Mouse (Mus musculus) right cerebral cortex, postnatal 25 days (tissue): Measurements from ENCODE around the gene Stk19.

Source experiments
- DNase-seq: peaks from one replicate; pipeline ENCODE4 v3.0.0; 2022

Stk19 gene

DNA sequence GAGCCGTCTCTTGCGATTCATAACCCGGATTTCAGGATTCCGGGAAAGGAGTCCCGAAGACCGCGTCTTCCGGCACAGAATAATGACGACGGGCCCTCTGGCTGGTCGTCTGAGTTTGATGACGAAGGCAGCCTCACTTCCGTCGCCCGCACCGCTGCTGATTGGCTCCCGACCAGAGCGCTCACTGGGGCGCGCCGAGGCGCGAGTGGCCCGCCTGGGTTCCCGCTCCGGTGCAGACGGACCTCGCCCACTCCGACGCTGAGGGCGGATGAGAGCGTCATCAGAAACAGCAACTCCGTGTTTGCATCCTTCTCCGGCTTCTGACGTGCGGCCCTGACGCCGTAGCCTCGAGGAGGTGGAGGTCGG, at the start of gene Stk19, which contains the start of gene Dxo:
Stk19 (minus strand) TSS at position 90 of the 366 bp plus-strand sequence.
Dxo (plus strand) TSS at position 164 of the 366 bp plus-strand sequence.
- DNase-seq = peak; percentile 98

DNA sequence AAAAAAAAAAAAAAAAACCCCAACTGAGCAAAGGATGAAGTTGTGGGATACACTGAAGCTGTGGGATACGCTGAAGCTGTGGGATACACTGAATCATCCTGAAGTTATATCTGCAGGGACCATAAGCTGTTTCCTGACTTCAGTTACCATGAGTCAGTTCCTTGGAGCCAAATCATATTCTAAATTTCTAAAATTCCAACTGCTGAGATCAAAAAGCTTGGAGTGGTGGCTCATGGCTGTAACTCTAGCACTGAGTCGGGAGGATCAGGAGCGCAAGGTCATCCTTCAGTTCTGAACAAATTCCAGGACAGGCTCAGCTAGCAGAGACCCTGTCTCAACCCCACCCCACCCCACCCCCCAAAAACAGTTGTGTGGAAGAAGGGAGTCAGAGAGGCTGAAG, 48.9 kb upstream of the Stk19 start:
- DNase-seq = no peak

DNA sequence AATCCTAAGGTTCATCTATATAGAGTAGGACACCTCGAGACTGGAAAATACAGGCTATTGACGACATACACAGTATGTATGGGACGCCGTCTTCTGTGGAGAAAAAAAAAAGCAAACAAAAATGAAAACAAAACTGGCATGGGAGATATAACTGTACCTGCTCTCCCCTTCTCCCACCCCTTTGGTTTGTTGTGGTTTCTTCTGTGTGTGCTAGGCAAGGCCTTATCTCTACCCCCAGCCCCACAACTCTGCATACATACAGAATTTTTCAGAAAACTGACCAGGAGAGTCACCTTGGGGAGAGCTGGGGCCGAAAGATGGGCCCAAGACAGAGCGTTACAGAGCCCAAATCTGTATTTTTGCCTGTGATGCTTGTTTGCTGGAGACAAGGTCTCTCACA, 48.0 kb upstream of the Stk19 start:
- no peak for DNase-seq

DNA sequence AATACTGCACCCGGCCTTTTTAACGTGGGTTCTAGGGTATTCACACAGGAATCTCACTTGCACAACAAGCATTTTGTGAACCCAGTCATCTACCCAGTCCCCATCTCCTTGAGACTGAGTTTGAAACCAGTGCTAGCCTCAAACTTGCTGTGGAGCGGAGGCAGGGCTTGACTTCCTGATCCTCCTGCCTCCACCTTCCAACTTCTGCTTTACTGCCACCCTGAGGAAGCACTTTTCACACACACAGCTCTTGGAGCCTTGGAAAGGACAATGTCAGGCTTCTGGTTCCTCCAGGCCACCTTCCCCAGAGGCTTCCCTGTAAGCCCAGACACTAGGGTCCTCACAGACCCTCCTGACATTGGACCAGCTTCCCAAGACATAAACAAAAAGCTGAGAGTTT, 46.6 kb upstream of the Stk19 start:
- no peak for DNase-seq

DNA sequence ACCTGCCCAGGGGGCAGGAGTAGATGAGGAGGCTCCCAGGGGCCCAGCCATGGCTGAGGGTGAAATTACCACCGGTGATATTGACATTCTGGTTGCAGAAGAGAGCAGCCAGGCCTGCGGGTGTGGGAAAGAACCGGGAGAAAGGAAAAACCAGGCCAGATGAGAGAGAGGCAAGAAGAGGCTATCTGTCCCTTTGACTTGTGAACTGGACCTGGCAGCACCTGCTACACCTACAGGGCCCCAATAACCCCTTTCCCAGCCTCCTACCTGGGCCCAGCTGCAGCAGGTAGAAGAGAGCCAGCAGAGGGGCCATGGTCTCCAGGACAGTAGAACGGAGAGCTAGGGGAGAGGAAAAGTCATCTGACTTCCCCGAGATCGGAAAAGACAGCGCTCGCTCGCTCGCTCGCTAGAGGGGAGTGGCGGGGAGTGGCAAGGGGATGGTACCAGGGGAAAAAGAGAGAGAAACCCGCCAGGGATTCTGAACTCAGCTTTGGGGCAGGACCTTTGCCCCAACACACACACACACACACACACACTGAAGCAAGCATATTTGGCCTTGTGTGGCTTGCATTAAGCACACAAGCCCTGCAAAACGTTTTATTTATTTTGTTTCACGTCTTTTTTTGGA, 45.1 kb upstream of the Stk19 start, which contains the start of gene Gm20547:
Gm20547 (minus strand) TSS at position 360 of the 628 bp plus-strand sequence.
- no peak for DNase-seq

DNA sequence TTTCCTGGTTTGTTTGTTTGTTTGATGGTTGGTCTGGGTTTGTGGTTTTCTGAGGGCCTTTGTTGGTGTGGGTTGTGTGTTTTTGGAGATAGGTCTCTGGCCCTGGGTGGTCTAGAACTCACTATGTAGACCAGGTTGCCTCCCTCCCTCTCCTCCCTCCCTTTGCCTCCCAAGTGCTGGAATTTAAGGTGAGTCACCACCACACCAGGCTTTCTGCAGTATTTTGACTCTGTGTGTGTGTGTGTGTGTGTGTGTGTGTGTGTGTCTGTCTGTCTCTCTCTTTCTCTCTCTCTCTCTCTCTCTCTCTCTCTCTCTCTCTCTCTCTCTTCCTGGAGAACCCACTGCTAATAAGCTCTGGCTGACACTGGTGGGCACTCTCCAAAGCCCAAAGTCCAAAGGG, 44.4 kb upstream of the Stk19 start:
- no peak for DNase-seq

DNA sequence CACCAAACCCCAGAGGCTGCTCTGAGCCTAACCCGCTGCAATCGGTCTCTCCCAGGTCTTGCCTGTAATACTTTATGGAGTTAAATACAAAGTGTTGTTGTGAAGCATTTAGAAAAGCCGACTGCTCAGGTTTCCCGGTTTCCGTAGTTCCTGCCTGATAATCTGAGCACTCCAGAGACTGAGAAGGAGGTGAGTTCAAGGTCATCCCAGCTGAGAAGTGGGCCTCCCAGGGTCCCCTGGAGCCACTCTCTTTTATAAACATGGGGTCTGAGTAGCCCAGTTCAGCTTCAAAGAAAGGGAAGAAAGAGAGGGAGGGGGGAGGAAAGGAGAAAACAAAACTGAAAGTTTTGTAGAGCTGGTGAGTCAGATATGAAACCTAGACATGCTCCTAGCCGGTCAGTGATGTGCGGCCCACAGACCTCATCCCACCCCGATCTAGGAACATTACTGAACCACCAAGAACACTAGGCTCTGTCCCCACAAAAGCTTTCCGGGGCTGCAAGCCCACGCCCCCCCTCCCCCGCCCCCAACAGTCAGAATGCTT, 42.7 kb upstream of the Stk19 start, which contains the start of gene Zbtb12:
Zbtb12 (plus strand) TSS at position 148 of the 544 bp plus-strand sequence.
- no peak for DNase-seq

DNA sequence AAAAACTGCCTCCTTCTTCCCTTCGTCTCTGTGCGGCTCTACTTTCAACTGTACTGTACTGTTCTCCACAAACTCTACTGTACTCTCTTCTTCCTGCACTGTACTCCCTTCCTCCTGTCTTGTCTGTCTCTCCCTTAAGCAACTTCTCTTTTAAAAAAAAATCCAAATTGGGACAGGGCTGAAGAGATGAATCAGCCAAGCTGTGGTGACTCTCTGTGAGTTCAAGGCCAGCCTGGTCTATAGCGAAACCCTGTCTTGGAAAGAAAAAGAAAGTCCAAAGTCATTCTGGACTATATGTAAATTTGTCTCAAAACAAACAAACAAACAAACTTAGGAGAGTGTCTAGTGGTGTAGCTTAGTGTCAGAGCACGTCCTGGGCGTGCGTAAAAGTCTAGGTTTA, 37.6 kb upstream of the Stk19 start:
- no peak for DNase-seq

DNA sequence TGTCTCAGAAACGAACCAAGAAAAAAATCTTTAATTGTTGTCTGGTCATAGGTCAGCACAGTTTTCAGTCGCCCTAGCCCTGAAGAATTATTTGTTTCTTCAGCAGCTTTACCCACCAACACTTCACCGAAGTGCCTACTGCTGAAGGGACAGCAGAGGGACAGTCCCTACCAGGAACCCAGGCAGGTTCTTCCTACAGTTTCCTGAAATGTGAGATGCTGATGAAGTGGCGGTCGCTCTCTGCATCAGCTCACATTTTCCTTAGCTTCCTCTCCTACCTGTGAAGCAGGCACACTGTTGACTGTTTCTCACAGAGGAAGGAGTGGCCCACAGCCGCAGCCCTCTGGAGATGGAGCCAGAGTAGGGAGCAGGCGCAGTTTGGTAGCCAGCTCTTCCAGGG, 29.2 kb upstream of the Stk19 start:
- no peak for DNase-seq

DNA sequence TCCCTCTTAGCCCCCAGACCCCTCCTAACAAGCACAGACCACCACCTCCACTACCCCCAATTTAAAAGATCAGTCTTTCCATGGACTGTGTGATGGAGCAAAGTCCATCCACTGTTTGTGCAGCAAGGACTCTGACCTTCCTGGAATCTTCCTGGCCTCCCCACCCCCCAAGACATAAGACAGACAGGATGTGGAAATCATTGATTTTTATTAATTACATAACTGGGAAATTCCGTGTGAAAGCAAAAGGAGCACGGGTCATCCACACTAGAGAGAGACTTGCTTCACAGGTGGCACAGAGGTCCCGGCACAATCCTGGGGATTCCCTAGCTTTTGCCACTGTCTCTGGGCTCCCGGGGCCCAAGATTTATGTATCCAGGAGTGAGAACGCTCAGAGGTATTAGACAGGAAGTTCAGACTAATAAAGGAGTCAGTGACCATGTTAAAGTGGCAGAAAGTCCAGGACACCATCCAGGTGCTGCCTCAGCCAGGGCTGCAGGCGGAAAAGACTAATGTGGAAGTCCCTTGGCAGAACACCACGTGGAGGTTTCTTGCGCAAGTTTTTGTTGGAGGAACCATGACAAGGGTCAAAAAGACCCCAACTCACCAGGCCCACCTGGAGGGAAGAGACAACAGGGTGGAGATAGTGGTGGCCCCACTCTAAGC, 25.8 kb upstream of the Stk19 start, which contains the start of gene Cfb:
Cfb (minus strand) TSS at position 103 of the 666 bp plus-strand sequence.
- no peak for DNase-seq

DNA sequence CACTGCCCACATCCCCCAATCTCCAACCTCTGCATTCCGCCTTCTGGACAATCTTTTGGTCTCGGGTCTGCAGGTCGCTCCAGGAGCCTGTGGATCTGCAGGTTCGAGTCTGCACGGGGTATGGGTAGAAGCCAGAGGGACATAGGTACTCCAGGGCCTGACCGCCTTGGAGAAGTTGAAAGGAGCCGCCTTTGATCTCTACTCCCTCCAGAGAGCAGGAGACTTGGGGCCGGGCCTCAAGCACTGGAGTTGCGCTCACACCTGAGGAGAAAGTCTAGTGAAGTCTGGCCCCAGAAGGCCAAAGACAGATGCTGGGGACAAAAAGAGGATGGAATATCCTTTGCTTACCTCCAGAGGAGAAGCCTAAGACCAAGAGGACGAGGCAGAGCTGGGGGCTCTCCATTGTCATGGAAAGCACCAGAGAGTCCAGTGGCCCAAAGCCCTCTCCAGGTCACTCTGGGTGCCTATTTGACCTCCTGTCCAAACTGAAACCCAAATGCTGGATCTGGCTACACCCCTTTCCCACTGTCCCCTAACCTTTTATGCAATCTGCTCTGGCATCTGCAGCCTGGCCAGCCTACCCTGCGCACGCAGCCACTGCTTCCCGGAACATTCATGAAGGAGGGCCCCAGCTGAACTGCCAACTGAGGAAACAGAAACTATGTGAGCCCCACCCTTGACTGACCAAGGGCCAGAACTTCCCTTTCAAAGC, 25.1 kb upstream of the Stk19 start:
- no peak for DNase-seq

DNA sequence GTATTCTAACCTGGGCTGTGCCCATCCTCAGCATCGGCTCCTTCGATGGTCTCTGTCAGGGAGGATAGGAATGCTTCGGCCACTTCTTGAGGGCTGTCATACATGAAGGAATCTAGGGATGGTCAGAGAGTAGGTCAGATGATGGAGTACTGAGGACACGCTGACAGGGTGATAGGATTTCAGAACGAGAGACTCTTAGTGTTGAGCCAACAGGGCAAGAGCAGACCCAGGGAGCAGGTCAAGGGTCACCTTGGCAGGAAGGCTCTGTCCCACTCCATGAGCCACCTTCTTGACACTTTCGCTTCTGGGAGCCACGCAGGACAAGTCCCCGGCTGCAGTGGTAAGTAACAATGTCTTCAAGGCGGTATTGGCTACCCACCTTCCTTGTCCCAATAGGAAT, 23.8 kb upstream of the Stk19 start:
- DNase-seq = no peak

DNA sequence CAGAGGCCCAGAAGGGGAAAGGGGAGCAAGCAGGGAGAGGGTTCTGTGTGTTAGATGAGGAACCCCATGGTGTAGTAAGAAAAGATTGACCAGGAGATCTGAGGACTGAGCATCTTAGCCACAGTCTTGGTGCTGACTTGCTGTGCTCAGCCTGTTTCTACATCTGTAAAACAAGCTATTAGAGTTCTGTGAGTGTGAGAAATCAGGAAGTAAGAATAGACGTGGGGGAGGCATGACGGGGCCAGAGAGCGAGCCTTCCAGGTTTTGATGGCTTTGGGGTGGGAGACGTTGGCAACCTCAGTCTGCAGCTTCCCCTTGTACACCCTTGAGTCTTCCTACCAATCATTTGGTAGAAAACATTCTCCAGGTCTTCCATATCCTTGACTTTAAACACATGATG, 21.9 kb upstream of the Stk19 start:
- no peak for DNase-seq

DNA sequence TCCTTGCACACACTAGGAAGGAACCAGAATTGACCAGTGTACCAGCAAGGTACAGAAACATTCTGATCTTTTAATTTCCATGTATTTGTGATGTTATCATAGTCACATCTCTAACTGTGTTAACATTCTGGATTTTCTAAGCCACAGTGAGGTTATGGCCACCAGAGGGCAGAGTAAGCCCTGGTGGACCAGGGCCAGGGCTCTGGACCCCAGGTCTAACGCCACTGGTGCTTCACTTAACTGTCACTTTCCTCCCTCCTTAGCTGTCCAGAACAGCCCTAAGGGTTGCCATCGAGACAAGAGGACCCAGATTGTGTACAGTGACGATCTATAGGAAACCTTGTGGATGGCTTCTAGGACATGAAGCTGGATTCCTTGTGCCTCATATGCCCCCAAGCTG, 19.1 kb upstream of the Stk19 start:
- no peak for DNase-seq

DNA sequence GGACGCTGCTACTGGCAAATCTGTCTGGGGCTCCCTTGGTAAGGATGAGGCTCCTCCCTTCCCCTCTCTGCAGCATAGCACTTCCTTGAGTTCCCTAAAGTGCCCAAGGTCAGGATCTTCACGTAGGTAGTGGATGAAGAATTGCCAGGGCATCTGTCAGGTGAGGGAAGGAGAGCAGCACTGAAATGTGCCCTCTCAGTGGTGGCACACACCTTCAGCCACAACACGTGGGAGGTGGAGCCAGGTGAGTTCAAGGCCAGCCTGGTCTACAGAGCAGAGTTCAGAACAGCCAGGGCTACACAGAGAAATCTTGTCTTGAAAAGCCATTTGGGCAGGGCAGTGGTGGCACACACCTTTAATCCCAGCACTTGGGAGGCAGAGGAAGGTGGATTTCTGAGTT, 18.0 kb upstream of the Stk19 start:
- DNase-seq = no peak

DNA sequence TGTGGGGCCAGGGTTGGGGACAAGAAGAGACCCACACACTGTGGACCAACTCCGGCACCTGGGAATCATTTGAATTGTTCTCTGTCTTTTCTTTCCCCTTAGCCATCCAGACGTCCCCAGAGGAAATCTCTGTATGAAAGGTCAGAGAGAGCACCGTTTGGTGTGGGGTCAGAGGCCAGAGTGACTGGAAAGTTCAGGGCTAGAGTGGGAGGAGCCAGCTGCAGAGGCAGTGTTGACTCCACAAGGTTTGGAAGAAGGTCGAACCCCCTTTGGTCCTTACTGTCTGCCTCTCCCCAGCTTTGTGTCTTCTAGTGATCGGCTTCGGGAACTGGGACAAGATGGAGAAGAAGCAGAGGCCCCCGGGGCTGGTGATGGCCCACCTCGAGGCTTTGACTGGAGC, 16.8 kb upstream of the Stk19 start:
- no peak for DNase-seq

DNA sequence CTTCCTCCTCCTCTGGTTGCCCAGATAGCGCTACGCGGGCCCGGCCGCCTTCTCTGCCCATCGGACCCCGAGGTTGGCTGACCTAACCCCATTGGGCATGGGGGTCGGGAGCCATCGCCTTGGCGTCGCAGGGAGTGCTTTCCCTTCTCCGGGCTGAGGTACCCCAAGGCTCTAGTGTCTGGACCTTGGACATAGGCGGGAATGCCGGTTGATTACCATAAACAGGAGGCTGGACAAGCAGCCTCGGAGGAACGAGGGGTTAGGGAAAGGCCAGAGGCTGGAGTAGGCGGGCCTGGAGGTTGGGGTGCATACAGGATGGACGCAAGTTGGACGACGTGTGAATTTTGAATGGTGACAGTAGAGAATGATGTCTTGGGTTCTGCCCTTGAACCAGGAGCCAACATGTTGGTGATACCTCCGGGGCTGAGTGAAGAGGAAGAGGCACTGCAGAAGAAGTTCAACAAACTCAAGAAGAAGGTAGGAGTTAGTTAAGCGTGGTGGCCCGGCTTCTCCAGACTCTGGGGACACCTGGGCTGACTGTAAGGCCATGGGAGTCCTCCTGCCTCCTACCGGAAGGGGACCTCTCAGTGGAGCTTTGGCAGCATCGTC, 13.9 kb upstream of the Stk19 start:
- no peak for DNase-seq

DNA sequence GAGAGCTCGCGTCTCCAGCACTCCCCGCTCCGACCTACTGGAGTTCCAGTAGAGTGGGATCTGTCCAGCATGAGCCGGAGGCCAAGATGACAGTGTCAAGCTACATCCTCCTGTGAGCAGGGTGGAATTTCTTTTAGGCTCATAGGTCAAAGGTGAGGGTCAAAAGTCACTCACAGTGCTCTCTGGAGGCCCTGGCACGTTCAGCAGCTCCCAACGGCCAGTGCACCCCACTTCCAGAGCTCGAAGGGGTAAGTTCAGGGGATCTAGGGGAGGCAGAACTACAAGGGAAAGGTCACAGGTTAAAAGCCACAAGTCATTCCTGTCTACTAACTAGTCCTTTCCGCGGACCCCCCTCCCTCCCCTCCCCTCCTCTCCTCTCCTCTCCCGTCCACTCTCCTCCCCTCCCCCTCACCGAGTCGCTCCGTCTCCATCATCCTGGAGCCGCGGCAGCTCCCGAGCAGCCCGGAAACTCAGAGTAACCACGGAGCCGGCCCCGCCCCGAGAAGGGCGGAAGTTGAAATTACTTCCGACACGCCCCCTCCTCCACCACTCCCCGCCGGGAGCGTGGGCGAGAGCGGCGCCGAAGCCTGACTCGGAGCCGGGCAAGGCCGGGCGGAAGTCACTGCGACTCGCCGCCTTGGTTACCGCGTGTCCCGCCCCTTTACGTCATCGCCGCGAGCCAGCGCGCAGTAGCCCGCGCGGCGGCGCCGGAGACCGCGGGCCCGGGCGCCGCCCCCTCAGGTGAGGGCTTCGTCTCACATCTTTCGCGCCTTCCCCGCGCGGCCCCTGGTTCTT, 13.2 kb upstream of the Stk19 start, which contains the start of the genes Skiv2l and Nelfe:
Skiv2l (minus strand) TSS at position 489 of the 795 bp plus-strand sequence.
Nelfe (plus strand) TSS at position 670 of the 795 bp plus-strand sequence.
- DNase-seq = peak; percentile 98

DNA sequence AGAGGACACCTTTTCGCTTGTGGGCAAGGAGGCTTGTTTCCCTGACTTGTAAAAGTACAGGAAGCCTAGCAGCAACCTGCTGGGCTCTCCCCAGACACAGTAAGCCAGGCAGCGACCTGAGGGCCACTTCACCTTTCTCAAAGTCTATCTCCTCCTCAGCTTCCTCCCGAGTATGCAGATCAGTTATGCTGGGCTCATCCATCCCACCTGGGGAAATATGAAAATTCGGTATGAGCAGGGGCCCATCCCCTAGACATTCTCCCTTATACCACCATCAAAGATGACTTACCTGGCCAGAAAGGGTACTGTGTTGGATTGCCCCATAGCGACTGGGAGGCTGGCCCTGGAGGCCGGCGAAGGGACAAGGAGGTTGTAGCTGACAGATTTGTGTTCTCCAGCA, 10.9 kb upstream of the Stk19 start:
- no peak for DNase-seq

DNA sequence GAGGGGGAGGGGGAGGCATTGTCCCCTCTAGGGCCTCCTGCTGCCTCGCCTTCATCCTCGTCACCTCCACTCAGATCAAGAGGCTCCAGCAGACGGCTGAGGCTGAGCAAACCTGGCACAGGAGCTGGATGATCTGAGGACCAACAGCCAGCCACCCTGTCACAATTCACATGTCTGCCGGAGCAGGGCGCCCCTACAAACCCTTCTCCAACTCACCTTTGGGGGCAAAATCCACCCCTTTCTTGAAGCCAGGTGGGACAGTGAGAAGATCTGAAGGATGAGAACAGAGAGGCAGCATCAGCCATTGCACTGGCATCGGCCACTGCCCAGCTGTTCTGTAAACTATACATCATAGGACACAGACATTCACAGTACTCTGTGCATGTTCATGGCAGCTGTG, 10.4 kb upstream of the Stk19 start:
- no peak for DNase-seq

DNA sequence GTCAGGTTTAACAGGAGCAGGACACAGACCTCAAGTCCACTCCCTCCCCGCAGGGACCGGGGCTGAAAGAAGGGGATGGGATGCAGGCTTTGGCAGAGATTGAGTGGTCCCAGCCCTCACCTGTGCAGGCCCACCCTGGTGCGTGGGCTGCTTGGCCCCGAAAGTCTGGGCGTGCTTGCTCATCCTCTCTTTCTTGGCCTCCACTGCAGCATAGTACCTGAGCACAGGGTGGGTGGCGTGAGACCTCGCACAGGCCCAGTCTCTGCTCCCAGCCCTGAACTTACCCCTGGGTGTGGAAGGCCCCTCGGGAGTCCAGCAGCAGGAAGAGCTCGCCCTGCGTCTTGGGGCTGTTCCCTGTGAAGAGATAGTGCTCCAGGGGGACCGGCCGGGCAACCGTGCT, 8.1 kb upstream of the Stk19 start:
- no peak for DNase-seq

DNA sequence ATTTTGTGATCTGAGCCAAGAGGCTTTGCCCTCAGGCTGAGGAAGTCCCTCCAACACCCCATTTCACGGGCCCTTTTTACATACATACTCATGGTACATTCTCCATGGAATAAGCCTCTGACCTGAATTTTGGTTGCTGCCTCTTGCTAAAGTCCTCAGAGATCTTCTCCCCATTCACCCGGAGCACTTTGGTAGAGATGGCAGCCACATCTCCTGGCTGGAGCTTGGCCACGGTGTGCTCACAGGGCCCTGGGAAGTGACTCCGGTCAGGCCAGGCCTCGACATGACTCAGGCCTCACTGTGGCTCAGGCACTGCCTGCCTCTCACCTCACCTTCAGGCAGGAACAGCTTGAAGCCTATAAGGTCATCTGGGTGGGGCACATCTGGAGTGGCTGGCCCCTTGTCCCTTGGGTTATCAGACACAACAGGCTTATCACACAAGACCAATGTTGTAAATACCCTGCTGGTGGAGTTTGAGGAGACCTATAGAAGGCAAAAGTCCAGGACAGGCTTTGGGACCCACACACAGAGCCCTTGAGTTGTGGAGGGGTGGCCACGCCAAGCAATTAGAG, 4.1 kb upstream of the Stk19 start:
- DNase-seq = no peak
